Mouse (Mus musculus) midbrain, embryonic 10.5 days (tissue): ENCODE data around the gene Sgpp1. TPM values are rescaled to one million over a fixed set of nuclear protein-coding genes. Genes with fewer than 3 reads are reported as not detected.
A peak's percentile ranks its signal among the peaks of the same experiment; 100 is the strongest.

Source experiments
- DNase-seq: peaks from one replicate; pipeline ENCODE4 v3.0.0-alpha.2; 2017; ENCODE audit warnings: low spot score
- H3K27ac ChIP-seq: fragments of 300-500 bp; sonication (generic); replicated peaks from 2 replicates; pipeline ENCODE4 v1.5.1; 2016; ENCODE audit warnings: mild to moderate bottlenecking
- H3K27me3 ChIP-seq: fragments of 300-500 bp; sonication (generic); 2 replicates; pipeline ENCODE4 v1.6.1; 2016; ENCODE audit warnings: low read depth, mild to moderate bottlenecking; ENCODE audit not compliant: poor library complexity, severe bottlenecking
- H3K36me3 ChIP-seq: fragments of 300-500 bp; sonication (generic); 2 replicates; pipeline ENCODE4 v1.6.1; 2016; ENCODE audit warnings: mild to moderate bottlenecking, moderate library complexity
- H3K4me1 ChIP-seq: fragments of 300-500 bp; sonication (generic); 2 replicates; pipeline ENCODE4 v1.6.1; 2016
- H3K4me3 ChIP-seq: fragments of 300-500 bp; sonication (generic); 2 replicates; pipeline ENCODE4 v1.5.1; 2016; ENCODE audit warnings: mild to moderate bottlenecking, moderate library complexity
- H3K9me3 ChIP-seq: fragments of 300-500 bp; sonication (generic); replicated peaks from 2 replicates; pipeline ENCODE4 v1.6.1; 2016; ENCODE audit warnings: mild to moderate bottlenecking
- WGBS: fragments of 180-500 bp; shearing (Covaris S2); methylation state at CpG from one replicate; pipeline ENCODE4 v1.1.7; 2016; 5-methylcytosine and 5-hydroxymethylcytosine counted together
- polyA plus RNA-seq: library from polyadenylated mRNA; unstranded; fragments of >200 nt; fragmentation: Nextera tagmentation; extraction: Ambion mirVana; gene quantifications from 2 replicates; pipeline ENCODE4 v1.2.1, GENCODE M21; 2016

The Sgpp1 gene
- polyA plus RNA-seq, 1 experiment from 2014 or later: 5.5 TPM

DNA sequence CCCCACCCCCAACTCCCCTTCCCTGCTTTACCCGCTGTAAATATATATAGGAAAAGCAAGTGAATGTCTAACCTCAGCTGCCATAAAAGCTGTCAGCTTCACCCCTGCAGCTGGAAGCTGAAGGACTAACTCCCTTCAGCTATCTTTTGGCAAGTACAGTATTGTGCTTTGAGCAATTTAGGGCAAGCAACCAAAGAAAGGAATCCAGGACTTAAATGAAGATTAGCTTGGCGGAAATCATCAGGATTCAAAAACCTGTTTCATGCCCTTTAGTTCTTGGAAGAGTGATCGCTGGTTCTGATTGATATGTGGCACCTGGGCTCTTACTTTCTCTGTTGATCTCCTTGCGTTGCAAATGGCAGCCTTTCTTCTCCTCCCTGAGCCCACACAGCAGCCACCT, 13.0 kb upstream of the Sgpp1 start:
- no peaks in the 10 kb centered on the region for H3K4me1 ChIP-seq
- H3K4me3 ChIP-seq: no peak overlapping the region
- no peaks in the 10 kb centered on the region for H3K36me3 ChIP-seq
- DNase-seq: no peak
- 73% methylated on average over 4 of the region's 4 CpGs for WGBS
- no peak overlapping the region for H3K27ac ChIP-seq
- H3K9me3 ChIP-seq: no peaks in the 10 kb centered on the region
- H3K27me3 ChIP-seq: no peaks in the 10 kb centered on the region

DNA sequence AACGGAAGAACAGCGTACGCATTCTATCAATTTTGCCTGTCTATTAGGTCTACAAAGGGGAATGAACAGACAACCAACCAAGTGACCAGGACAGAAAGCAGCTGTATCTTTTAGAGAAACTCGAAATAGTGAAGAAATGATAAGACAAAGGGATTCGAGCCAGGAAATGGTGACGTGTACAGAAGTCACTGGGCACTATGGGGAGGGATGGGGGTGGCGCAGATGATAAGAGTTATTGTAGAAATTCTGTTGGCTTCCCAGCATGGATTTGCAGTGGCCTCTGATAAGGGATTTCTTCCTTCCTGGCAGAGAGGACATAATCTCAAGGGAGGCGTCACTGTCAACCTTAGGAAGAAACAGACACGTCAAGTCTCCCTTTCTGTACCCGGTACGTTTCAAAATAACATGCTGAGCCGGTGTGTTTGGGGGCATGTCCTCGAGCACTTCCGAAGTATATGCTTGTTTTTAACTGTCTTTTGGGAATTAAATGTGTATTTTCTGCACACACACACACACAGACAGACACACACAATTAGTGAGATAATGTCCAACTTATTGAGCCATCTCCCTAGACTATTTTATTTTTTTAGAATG, 10.3 kb upstream of the Sgpp1 start:
- Histone ChIP-seq H3K36me3 (no peaks in the 10 kb centered on the region), H3K27me3 (no peaks in the 10 kb centered on the region), H3K27ac (no peak overlapping the region), H3K4me1 (no peaks in the 10 kb centered on the region), H3K4me3 (no peak overlapping the region), H3K9me3 (no peaks in the 10 kb centered on the region)
- DNase-seq: no peak
- 88% methylated on average over 14 of the region's 14 CpGs for WGBS

DNA sequence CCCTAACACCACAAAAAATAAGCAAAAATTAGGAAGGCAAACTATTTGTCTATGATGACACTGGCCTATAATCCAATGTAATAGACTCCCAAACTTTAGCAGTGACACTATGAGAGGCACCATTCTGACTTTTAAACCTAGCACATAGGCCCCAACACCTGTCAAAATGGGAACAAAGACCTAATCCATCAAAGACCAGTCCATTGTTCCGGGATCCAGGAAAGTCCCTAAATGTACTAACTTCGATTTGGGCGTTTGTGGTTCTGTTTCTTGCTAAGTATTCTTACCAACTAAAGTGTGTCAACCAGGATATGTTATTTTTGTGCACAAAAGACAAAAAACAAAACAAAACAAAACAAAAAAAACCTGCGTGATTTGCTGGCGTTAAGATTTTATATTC, 6.6 kb upstream of the Sgpp1 start:
- Histone ChIP-seq H3K36me3 (no peaks in the 10 kb centered on the region), H3K27me3 (peaks cover 8% of the 10 kb centered on the region), H3K27ac (no peak overlapping the region), H3K4me3 (no peak overlapping the region), H3K9me3 (no peaks in the 10 kb centered on the region), H3K4me1 (peaks cover 5% of the 10 kb centered on the region; the same call in 1 of the 2 replicates)
- WGBS: 80% methylated on average over 5 of the region's 5 CpGs
- DNase-seq: no peak

DNA sequence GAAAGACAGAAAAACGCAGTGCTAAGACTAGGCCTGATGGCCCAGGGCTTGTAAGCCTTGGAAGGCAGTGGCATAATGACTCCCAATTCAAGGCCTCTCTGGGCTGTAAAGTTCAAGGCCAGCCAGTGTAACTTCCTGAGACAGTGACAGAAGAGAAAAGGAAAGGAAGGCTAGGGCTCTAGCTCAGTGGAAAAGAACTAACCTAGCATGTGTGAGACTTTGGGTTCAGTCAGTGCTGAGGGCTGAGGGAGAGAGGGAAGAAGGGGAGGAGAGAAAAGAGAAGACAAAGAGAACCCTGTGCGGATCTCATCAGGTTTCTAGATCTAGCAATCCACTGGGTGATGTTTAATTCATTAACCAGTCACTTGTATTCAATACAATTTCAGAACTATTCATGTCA, 5.7 kb upstream of the Sgpp1 start:
- Histone ChIP-seq H3K4me1 (peaks cover 5% of the 10 kb centered on the region; the same call in 1 of the 2 replicates), H3K27ac (no peak overlapping the region), H3K4me3 (no peak overlapping the region), H3K36me3 (no peaks in the 10 kb centered on the region), H3K27me3 (peaks cover 16% of the 10 kb centered on the region), H3K9me3 (no peaks in the 10 kb centered on the region)
- DNase-seq: no peak
- WGBS: 81% methylated on average over 2 of the region's 2 CpGs

DNA sequence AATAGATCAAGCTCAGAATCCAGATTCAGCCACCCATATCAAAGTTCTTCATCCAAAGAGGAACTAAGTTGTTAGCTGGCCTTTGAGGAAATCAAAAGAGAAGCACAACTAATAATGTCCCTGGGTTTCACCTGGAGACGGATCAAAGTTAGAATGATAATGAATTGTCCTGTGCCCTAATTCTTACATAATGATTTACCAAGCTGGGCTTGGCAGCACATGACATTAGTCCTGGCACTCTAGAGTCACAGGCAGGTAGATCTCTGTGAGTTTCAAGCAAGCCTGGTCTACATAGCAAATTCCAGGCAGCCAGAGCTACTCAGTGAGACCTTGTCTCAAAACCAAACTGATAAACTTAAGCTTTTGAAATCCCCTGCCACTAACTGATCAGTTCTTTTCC, 4.9 kb upstream of the Sgpp1 start:
- H3K36me3 ChIP-seq: no peaks in the 10 kb centered on the region
- H3K27ac ChIP-seq: no peak overlapping the region
- no peaks in the 10 kb centered on the region for H3K9me3 ChIP-seq
- H3K4me3 ChIP-seq: no peak overlapping the region
- WGBS: 81% methylated on average over 1 of the region's 1 CpGs
- DNase-seq: no peak
- peaks cover 18% of the 10 kb centered on the region for H3K27me3 ChIP-seq
- H3K4me1 ChIP-seq: peaks cover 9% of the 10 kb centered on the region

DNA sequence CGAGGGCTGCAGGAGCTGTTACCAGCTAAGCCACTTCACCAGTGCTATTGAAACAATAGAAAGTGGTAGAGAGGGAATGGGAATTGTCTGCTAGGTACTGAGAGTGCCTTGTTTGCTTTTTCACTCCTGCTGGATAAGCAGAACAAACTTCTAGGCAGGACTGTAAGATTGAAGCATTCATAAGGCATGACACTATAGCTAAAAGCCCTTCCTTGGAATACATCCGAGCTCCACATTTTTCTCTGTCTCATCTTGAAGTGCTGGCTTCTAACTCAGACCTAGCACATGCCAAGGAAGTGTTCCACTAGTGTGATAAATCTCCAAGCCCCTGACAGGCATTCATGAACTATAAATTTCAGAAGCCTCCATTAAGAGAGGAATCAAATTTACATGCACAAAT, 4.1 kb upstream of the Sgpp1 start:
- H3K9me3 ChIP-seq: no peaks in the 10 kb centered on the region
- no peak for DNase-seq
- H3K27me3 ChIP-seq: peaks cover 21% of the 10 kb centered on the region
- H3K27ac ChIP-seq: no peak overlapping the region
- no peaks in the 10 kb centered on the region for H3K36me3 ChIP-seq
- no peak overlapping the region for H3K4me3 ChIP-seq
- WGBS: 55% methylated on average over 2 of the region's 2 CpGs
- peaks cover 14% of the 10 kb centered on the region for H3K4me1 ChIP-seq

DNA sequence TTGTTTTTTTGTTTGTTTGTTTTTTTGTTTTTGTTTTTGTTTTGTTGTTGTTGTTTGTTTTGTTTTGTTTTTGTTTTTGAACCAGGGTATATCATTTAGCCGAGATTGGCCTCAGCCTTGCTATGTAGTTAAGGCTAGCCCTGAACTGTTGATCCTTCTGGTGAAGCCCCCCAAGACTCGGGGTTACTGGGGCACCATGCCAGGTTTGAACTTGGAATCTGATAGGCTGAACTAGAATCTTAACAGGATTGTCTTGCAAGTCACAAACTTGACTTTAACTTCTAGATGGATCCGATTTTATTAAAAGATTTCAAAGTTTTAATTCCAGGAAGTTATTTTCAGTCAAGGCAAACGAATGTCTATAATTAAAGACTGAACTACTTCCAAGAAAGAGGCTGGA, 767 bp upstream of the Sgpp1 start:
- no peak overlapping the region for H3K27ac ChIP-seq
- H3K4me3 ChIP-seq: no peak overlapping the region
- DNase-seq: no peak
- peaks cover 30% of the 10 kb centered on the region for H3K4me1 ChIP-seq
- H3K36me3 ChIP-seq: no peaks in the 10 kb centered on the region
- peaks cover 40% of the 10 kb centered on the region for H3K27me3 ChIP-seq
- H3K9me3 ChIP-seq: no peaks in the 10 kb centered on the region
- WGBS: 82% methylated on average over 4 of the region's 4 CpGs

DNA sequence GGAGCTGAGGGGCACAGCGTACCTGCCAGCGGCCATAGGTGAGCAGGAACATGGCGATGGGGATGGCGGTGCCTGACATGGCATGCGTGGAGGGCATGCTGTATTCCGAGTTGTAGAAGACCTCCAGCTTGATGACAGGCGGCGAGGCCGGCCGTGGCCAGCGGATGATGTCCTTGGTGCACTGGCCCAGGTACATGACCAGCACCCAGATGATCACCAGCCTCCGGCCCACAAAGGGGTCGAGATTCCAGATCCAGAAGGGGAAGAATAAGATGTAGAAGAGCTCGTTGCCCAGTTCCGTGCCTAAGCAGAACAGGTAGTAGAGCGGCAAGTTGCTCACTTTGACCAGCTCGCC, 661 bp downstream of the Sgpp1 start:
- Histone ChIP-seq H3K4me3 (peak overlapping the region; percentile 88), H3K4me1 (peaks cover 30% of the 10 kb centered on the region), H3K27me3 (peaks cover 40% of the 10 kb centered on the region), H3K9me3 (no peaks in the 10 kb centered on the region), H3K27ac (peak overlapping the region; percentile 90), H3K36me3 (no peaks in the 10 kb centered on the region)
- 1% methylated on average over 17 of the region's 17 CpGs for WGBS
- no peak for DNase-seq

DNA sequence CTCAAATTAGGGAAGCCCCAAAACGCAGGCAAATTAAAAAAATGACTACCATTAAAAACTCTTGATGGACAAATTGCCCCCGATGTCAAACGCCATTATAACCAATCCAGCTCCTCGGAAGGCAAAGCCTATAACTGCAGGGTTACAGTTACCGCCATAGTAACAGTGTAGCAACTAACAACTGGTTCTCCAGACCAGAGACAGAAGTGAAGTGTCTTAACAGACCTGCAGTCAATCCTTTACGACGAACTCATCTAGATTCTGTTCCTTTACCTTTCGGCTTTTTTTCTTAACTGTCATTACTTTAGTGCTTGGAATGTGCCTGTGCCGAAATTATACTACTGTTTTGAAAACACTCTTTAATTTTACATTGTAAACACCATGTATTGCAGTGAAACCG, 1.4 kb downstream of the Sgpp1 start:
- DNase-seq: no peak
- Histone ChIP-seq H3K9me3 (no peaks in the 10 kb centered on the region), H3K4me3 (peak overlapping the region; percentile 88), H3K27ac (no peak overlapping the region), H3K36me3 (no peaks in the 10 kb centered on the region), H3K4me1 (peaks cover 25% of the 10 kb centered on the region), H3K27me3 (peaks cover 40% of the 10 kb centered on the region)
- 49% methylated on average over 10 of the region's 10 CpGs for WGBS

DNA sequence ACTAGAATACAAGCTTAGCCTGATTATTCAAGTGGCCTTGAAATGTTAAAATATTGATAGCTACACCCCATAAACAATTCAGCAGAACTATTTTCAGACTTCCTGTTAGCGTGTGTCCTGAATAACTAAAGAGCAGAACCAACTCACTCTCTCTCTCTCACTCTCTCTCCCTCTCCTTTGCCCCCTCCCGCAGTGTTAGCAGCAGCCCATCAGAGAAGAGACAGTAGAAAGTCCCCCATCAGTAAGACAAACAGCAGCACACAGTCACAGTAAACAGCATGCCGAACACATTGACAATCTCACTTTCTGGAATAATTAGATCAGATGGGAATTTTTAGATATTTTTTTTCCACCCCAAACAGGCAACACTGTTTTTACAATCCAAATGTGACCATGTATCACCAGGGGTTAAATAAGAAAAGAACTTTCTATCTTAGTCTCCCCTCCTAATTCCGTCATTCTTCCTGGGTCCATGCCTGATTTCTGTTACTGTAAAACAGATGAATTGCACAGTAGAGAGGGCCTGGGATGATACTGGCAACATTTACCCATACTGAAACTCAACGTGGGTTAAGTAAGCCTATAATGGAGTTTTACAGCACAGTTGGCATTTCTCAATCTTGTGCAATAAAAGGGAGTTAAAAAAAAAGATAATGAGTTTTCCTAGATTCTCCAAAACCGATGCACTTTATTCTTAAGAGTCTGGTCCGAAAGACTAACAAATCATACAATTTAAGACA, 2.0 kb downstream of the Sgpp1 start:
- no peak overlapping the region for H3K27ac ChIP-seq
- H3K9me3 ChIP-seq: no peaks in the 10 kb centered on the region
- no peak for DNase-seq
- peaks cover 40% of the 10 kb centered on the region for H3K27me3 ChIP-seq
- 62% methylated on average over 7 of the region's 7 CpGs for WGBS
- H3K36me3 ChIP-seq: peaks cover 5% of the 10 kb centered on the region
- H3K4me1 ChIP-seq: peaks cover 25% of the 10 kb centered on the region
- H3K4me3 ChIP-seq: peak overlapping the region; percentile 88

DNA sequence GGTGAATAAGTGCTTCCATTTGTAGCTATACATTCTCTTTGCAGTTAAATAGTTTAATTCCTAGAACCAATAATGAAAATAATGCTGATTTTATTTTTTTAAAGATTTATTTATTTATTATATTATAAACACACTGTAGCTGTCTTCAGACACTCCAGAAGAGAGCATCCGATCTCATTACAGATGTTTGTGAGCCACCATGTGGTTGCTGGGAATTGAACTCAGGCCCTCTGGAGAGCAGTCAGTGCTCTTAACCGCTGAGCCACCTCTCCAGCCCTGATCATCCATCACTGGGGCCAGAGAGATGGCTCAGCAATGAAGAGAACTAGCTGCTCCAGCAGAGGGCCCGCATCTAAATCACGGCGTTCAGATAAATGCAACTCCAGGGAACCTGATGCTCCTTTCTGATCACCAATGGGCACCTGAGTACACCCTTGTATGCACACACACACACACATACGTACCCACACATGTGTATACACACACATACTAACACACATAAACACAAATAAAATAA, 3.5 kb downstream of the Sgpp1 start:
- DNase-seq: no peak
- Histone ChIP-seq H3K36me3 (peaks cover 9% of the 10 kb centered on the region), H3K4me3 (no peak overlapping the region), H3K27me3 (peaks cover 31% of the 10 kb centered on the region), H3K9me3 (no peaks in the 10 kb centered on the region), H3K4me1 (peaks cover 25% of the 10 kb centered on the region), H3K27ac (no peak overlapping the region)
- 65% methylated on average over 6 of the region's 6 CpGs for WGBS

DNA sequence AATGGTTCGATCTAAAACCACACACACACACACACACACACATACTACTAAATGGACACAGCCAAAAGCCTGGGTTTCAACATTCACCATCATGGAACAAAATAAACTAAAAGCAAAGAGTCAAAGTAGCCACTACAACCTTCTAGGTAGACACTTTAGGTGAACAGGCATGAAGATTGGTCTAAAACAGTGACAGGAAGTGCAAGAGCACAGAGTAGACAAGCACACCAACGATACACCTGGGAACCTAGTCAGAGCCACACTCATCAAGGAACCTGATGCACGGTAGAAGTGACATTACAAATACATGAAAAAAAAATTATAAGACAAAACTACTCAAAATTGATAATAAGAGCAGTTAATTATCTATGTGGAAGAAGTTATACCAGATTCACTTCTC, 4.0 kb downstream of the Sgpp1 start:
- H3K4me3 ChIP-seq: no peak overlapping the region

DNA sequence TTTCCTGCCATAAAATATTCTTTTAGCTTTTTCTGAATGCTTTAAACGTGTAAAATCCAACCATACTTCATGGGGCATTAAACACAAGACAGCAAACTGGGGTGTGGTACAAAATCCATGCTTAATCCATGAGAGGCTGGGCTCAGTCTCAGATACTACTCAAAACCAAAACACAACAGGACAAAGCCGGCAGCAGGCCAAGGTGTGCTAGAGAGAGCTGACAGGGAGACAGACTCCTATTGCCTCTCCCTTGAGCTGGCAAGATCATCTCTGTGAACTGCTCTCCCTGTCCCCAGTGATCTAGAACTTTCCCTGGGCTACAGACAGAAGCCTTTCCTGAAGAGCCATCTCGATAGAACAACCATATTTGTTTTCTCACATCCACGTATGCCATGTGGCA, 5.1 kb downstream of the Sgpp1 start:
- Histone ChIP-seq H3K4me3 (no peak overlapping the region), H3K4me1 (peaks cover 21% of the 10 kb centered on the region), H3K36me3 (peaks cover 9% of the 10 kb centered on the region), H3K27me3 (peaks cover 22% of the 10 kb centered on the region), H3K9me3 (no peaks in the 10 kb centered on the region), H3K27ac (no peak overlapping the region)
- DNase-seq: no peak
- WGBS: 82% methylated on average over 4 of the region's 4 CpGs

More for the DNA sequence above, 4.0 kb downstream of the Sgpp1 start:
- DNase-seq: no peak
- Histone ChIP-seq H3K9me3 (no peaks in the 10 kb centered on the region), H3K27me3 (peaks cover 27% of the 10 kb centered on the region), H3K36me3 (peaks cover 9% of the 10 kb centered on the region), H3K27ac (no peak overlapping the region), H3K4me1 (peaks cover 25% of the 10 kb centered on the region)
- 92% methylated on average over 3 of the region's 3 CpGs for WGBS
